Mouse (Mus musculus) fibroblast of lung, adult 2 months (primary cell): ENCODE measurements around the gene Dst.

Experiments used
- DNase-seq: peaks from one replicate; pipeline ENCODE4 v3.0.0-alpha.2; 2011; ENCODE audit warnings: low read depth

The Dst gene

DNA sequence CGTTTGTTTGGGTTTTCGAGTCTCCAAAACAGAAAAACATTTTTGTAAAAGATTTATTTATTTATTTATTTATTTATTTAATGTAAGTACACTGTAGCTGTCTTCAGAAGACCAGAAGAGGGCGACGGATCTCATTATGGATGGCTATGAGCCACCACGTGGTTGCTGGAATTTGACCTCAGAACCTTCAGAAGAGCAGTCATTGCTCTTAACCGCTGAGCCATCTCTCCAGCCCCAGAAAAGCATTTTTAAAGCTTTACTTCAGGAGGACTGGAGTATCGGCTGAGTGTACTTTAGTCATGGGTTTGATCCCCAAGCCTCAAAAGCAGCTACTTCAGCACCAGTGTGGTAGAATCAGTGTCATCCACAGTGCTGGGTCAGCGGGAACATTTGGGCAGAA is 266.9 kb downstream of the Dst start:
- DNase-seq, result no peak

DNA sequence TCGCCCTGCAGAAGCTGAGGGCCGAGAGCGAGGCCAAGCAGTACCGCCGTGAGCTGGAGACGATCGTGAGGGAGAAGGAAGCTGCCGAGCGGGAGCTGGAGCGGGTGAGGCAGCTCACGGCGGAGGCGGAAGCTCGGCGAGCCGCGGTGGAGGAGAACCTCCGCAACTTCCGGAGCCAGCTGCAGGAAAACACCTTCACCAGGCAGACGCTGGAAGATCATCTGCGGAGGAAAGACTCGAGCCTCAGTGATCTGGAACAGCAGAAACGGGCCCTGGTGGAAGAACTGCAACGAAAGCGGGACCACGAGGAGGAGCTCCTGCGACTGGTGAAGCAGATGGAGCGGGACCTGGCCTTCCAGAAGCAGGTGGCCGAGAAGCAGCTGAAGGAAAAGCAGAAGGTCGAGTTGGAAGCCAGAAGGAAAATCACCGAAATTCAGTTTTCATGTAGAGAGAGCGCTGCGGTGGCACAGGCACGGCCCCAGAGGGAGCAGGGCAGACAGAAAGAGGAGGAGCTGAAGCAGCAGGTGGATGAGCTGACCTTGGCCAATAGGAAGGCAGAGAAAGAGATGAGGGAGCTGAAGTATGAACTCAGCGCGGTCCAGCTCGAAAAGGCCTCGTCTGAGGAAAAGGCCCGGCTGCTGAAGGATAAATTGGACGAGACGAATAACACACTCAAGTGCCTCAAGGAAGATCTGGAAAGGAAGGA is 270.1 kb downstream of the Dst start:
- DNase-seq, result no peak

DNA sequence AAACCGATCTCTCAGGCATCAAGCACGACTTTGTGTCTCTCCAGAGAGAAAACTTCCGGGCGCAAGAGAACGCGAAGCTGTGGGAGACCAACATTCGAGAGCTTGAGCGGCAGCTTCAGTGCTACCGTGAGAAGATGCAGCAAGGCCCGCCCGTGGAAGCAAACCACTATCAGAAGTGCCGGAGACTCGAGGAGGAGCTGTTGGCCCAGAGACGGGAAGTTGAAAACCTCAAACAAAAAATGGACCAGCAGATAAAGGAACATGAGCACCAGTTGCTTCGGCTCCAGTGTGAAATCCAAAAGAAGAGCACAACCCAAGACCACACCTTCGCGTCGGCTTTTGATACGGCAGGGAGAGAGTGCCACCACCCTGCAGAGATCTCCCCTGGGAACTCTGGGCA is 271.7 kb downstream of the Dst start:
- no peak for DNase-seq

DNA sequence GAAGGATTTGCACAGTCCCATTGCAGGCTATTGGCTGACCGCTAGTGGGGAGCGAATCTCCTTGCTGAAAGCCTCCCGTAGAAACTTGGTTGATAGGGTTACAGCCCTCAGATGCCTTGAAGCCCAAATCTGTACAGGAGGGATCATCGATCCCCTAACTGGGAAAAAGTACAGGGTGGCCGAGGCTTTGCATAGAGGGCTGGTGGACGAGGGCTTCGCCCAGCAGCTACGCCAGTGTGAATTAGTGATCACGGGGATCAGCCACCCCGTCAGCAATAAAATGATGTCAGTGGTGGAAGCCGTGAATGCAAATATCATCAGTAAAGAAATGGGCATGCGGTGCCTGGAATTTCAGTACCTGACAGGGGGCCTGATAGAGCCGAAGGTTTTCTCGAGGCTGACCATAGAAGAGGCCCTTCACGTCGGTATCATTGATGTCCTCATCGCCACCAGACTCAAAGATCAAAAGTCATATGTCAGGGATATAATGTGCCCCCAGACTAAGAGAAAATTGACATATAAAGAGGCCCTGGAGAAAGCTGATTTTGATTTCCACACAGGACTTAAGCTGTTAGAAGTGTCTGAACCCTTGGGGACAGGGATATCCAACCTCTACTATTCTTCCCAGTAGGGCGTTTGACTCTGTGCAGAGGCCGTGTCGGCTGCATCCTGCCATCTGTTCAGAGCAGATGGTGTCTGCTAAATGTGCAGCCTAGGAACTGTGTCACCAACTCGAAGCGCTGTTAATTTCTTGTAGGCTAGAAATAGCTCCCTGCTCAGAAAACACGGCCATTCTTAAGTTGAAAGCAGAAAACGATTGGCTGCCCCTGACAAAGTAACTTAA is 274.6 kb downstream of the Dst start:
- DNase-seq, result no peak

DNA sequence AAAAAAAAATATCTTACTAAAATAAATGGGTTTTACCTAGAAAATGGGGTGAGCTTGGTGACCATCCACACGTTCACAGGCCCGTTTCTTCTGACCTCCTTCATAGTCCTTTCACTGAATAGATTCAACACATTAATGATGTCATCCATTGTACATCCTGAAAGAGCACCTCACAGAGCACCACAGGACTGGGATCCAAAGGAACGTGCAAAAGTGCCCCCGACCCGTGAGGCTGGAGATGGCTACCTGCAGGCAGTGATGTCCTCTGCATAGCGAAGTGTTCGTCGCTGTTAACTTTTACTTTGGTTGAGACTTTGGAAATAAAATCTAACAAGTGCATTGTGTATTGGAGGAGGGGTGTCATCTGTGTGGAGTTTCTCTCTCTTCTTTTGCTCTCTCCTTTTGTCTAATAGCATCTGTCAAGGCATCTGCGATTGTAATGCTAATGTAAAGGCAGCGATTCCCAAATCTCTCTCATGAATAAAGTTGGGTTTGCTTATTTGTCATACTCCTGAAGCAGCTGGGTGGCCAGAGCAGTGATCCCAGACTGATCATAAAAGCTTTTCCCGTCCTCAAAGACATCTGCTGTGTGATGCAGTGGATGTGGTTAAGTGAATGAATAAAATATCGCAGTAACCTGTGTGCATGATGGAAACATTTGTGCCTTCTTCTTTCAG is 275.4 kb downstream of the Dst start:
- no peak for DNase-seq

DNA sequence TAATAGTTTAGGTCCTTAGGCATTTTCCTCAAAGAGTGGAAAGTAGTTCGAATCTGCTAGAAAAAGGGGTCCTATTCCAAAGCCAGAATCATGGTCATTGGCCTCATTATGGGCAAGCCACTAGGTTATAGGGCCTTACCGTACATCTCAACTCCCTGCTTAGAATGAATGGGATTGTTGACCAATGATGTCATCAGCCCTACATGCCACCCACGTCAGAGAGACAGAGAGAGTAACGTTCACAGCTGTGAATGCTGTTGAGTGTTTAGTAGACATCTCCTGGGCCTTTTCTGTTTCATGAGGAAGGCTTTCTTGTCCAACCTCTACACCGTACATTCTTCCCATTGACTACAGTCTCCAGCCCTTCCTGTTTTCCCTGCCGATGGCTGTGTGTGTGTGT is 276.2 kb downstream of the Dst start:
- no peak for DNase-seq

DNA sequence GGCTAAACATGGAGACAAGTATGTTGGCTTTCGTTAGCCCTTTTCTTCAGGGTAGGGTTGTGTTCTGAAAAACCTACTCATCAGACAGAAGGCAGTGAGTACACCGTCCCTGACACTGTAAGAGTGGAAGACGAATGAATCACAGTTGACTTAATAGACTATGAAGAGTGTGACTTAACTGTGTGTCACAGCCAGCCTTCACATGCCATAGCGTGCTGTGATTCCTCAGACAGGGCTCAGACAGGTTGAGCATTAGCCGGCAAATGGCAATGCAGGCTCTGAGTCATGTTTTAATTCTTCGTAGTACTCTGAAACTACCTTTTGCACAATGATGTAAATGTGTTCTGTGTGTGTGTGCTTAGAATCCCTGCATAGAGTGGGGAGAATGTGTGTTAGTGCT is 278.0 kb downstream of the Dst start:
- no peak for DNase-seq

DNA sequence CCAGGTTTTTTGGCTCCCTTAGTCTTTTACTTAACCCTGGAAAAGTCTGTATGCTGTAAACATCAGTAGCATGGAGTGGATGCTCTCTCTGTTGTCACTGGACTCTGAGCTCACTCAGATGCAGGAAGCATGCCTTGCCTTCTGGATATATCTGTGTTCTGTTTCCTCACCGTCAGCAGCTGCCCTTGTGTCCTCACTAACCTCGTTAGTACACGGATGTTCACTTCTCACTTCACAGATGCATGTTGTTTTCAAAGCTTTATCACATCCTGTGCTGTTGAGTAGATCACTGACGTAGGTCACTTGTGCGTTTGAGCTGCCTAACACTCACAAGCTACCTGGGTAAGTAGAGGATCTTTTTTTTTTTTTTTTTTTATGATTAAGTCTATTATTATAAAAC is 279.5 kb downstream of the Dst start:
- DNase-seq, result no peak

DNA sequence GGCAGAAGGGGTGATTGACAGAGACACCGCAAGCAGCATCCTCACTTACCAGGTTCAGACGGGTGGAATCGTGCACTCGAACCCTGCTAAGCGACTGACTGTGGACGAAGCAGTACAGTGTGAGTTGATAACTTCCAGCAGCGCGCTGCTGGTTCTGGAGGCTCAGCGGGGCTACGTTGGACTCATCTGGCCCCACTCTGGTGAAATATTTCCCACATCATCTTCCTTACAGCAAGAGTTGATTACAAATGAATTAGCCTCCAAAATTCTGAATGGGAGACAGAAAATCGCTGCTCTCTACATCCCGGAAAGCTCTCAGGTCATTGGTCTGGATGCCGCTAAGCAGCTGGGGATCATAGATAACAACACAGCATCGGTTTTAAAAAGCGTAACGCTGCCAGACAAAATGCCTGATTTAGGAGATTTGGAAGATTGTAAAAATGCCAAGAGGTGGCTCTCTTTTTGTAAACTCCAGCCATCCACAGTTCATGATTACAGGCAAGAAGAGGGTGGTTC is 280.8 kb downstream of the Dst start:
- DNase-seq, result no peak

DNA sequence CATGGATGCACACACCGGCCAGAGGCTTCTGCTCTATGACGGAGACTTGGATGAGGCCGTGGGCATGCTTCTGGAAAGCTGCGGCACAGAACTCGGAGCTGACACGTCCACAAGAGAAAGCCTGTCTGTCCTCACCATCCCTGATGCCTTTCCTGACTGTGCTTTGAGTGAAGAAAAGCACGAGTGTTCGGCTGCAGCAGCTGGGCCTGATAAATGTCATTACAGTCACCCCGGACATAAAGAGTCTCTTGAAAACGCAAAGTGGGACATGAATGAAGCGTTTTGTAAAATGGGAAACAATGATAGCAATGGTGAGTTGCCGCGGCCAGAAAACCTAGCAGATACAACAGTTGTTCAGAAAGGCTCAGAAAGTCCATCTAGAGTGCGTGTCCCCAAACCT is 281.3 kb downstream of the Dst start:
- DNase-seq, result no peak

DNA sequence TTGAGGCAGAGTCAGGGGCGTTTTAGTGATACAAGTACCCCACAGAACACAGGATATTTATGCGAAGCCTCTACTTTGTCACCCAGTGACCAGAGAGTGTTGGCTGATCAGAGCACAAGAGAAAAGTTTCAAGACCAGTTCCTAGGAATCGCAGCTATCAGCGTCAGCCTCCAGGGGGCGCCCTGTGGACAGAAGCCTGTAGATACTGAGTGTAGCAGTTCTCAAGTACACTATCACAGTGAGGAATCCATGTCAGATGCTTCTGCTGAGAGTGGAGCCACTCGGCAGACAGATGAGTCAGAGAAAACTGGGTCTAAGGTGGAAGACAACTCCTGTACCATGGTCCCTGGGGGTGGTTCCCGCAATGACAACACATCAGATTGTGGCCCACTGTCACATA is 281.9 kb downstream of the Dst start:
- DNase-seq, result no peak

DNA sequence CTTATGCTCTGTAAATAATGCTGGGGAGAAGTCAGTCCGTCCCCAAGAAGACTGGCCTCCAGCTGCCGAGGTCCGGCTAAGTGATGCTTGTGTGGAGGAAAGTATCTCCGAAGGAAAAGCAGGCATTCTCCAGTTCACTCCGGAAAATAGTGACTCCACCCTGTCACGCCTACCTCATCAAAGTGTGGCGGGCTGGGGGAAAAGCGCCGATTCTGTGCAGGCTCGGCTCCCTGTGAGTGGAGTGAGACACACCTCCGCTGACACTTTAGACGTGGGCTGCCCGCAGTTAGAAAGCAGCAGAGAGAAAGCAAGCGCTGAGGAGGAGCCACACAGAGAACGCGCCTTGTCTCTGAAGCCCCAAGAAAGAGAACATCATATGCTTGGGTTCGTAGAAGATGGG is 284.1 kb downstream of the Dst start:
- no peak for DNase-seq

DNA sequence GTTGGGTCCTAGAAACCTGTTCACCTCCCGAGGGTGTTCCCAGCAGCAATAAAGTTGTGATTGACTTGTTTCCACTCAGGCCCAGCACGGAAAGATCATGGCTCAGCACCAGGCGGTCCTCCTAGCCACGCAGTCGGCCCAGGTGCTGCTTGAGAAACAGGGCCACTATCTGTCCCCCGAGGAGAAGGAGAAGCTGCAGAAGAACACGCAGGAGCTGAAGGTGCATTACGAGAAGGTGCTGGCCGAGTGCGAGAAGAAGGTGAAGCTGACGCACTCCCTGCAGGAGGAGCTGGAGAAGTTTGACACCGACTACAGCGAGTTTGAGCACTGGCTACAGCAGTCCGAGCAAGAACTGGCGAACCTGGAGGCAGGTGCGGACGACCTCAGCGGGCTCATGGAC is 292.8 kb downstream of the Dst start:
- no peak for DNase-seq

DNA sequence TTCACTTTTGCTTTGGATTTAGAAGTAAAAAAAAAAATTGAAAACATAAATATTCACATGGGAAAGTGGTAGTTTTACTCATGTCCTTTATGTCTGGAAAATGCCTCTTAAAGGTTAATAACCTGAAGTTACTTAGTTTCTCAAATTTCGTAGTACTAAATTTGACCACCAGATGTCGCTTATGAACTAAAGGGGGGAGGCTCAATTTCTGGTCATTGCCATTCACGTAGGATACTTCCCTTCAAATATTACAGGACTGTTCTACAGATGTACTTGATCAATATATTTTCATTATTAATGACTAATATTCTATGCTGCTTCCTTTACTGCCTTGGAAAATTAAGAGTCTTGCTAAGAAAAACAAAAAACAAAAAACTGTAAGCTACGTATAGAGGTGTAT is 293.5 kb downstream of the Dst start:
- DNase-seq, result peak; percentile 29

DNA sequence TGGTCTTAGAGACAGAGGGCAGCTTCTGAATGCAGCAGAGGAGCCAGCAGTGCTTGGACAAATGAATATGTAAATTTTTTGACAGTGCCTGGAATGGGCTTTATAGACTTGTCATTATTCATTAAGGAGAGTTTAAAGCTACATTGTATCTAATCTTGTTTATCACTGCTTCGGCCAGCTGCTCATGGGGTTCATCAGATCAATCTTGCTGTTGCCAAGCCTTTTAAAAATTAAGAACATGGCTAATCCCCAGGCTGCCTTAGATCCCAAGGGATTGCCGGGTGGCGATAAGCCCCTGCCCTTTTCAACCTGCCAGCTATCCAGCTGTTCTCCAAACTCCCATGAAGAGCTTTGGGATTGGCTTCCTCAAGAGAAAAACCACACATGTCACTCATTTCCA is 303.7 kb downstream of the Dst start:
- no peak for DNase-seq

DNA sequence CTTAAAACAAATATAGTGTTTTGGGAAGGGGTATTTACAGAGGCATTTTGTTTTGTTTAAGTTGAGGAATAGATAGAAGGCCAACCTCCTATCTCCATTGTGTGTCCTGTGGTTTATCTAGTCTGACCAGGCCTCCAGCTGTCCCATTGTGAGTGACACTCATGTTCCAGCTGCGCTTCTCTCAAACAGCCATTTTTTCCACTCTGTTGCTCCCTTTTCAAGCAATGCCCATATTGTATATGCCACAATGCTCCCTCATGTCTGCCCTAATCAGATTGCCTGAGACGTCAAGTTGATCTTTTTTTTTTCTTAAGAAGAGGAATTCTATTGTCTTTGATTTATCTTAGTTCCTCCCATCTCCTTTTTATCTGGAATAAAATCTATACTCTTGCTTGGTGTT is 308.4 kb downstream of the Dst start:
- no peak for DNase-seq

DNA sequence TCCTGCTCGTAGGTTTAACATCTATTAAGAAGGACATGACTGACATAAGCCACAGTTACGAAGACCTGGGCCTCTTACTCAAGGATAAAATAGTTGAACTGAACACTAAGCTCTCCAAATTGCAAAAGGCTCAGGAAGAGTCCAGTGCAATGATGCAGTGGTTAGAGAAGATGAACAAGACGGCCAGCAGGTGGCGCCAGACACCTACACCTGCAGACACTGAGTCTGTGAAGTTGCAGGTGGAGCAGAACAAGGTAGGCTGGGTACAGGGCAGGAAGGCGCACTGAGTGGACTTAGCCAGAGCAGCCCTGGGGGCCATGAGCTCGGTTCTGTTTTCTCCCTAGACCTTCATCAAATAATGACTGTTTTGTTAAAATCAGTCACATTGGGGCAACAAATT is 310.3 kb downstream of the Dst start:
- DNase-seq, result peak; percentile 27

DNA sequence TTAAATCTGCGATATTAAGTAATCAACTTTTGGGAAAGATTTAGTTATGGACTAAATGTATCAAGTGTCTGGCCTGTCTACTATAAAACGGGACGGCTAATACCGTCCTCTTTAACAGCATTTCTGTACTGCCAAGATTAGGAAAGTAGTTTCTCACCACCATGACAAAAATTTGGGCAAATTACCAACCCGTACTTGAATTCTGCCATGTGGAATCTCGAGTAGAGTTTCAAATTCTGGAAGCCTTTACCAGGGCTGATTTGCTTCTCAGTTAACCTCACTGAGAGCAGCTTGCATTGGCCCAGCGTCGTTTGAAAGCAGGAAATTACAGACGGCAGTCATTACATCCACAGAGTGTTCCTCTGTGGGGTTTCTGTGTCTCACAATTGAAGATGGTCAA is 310.8 kb downstream of the Dst start:
- DNase-seq, result no peak

DNA sequence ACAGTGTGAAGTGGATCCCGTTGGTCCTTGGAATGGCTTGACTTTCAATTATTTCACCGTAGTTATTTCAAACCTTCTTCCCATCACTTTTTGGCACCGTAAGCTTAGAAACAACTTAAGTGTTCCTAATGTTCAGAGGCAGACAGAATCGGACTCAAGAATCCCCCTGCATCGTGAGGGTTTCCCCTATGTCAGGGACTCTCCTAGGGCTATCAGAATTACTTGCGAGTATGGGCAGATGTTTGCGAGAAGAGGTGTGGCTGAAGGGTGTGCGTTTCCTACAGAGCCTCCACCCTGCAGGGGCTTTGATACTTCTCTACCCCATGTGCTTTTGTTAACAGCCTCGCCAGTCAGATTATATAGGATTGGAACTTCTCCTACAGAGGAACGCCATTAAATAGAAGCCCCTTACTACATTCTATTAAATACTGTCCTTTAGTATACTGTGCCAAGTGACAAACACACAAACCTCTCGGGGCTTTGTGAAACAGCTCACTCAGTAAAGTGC is 312.1 kb downstream of the Dst start:
- DNase-seq, result no peak

DNA sequence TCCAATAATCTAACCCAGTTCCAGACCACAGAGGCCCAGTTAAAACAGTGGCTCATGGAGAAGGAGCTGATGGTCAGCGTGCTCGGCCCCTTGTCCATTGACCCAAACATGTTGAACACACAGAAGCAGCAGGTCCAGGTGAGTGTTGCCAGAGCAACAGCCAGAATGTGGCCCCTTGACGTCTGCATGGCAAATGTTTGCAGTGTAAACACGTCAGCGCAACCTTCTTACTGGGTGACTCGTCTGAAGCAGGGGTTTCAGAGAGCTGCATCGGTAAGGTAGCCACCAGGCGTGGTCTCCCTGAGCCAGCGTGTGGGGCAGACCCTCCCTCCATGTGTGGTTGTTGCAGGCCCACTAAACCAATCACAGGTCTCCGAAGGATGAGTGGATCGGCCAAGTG is 315.8 kb downstream of the Dst start:
- DNase-seq, result no peak

DNA sequence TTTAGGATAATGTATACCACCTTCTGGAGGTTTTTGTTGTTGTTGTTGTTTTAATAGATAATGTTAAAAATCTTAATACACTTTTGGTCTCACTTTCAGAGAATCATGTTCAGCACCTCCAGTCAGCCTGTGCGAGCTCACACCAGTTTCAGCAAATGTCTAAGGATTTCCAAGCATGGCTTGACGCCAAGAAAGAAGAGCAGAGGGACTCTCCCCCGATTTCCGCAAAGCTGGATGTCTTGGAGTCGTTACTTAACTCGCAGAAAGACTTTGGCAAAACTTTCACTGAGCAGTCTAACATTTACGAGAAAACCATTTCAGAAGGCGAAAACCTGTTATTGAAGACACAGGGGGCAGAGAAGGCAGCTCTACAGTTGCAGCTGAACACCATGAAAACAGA is 319.7 kb downstream of the Dst start:
- DNase-seq, result no peak

DNA sequence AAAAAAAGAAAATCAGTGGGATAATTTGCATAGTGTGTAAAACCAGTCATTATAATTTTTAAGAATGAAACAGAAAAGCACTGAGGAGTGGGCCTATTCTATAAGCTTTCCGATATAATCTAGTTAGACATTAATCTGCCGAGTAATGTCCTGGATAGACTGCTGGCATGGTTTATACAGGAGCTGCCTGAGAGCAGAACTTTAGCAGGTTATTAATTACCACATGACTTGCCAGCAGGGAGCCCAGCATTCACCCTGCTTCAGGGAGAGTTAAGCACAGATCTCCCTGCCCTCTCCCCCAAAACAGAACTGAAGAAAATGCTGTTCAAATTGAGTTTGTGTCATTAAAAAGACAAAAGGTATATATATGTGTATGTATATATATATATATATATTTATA is 323.0 kb downstream of the Dst start:
- DNase-seq, result no peak

DNA sequence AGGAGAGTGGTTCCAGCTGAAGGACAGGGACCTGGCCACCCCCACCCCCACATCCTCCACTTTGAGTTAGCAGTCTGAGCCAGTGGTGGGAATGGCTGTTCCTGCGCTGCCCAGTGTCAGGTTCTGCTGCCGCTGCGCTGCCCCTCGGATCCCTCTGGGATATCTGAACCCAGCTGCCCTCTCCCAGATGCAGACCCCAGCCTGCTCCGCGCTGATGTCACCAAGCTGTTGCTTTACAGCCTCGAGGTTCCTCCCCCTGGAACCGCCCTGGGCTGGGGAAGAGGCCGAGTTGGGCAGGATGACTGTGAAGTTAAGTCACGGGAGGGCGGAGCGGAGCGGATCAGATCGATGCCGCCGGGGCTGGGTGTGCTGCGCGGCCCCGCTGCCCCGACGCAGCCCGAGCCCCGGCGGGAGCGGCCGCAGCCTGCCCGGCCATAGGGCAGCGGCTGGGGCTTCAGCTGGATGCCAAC is 328.3 kb downstream of the Dst start:
- peak; percentile 58 for DNase-seq
